ENCODE assay signal across 7 mouse cellular contexts in the genomic region with DNA sequence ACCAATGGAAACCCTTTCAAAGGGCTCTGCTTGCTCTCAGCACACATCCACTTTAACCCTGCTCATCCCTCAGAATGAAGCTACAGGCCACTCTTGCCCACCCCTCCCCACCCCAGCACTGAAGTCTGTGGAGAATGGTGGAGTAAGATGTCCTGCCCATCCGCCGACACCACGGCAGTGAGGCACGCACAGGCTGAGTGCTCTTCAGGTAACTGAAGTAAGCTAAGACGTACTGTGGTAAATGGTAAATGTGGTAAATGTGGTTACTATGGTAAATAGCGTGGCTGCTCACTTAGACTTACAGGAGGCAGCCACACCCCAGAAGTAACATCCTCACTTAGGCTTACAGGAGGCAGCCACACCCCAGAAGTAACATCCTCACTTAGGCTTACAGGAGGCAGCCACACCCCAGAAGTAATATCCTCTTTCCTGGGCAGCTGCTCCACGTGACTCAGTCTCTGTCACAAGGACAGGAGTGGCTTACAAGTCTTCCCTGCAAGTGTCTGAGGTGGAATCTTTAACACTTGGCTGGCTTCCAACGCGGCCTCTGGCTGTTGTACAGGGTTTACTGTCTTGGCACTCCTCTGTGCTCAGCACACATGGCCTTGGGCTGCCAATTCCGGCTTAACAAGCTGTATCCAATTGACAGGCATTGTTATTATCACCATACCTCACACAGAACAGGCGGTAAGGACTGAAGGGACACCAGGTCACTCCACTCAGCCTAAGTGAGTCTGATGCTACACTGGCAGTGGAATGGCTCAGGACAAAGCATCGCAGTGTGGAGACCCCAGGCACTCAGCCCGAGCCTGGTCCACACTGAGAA. TPM values are rescaled to one million over a fixed set of nuclear protein-coding genes. Genes with fewer than 3 reads are reported as not detected.
DNase-seq lines count a peak whose midpoint lies in the region; ATAC-seq lines count a peak whose summit lies in the region.

No protein-coding gene starts in this region.

- no peak overlapping the region for H3K4me3 ChIP-seq in forebrain, embryonic 14.5 days (ENCODE audit: low read depth, low read length)
- no peak overlapping the region for H3K4me3 ChIP-seq in hindbrain, embryonic 10.5 days
- no peak overlapping the region for H3K4me3 ChIP-seq in limb, embryonic 12.5 days (replicated peaks)
- no peak overlapping the region for H3K4me3 ChIP-seq in midbrain, embryonic 13.5 days (replicated peaks)

- H3K9me3 ChIP-seq in forebrain, embryonic 14.5 days (replicated peaks; ENCODE audit: control insufficient read depth, low read length), result no peaks in the 10 kb centered on the region
- no peaks in the 10 kb centered on the region for H3K9me3 ChIP-seq in hindbrain, embryonic 10.5 days
- H3K9me3 ChIP-seq in limb, embryonic 12.5 days, result no peaks in the 10 kb centered on the region
- H3K9me3 ChIP-seq in midbrain, embryonic 13.5 days, result no peaks in the 10 kb centered on the region

- 0 out of 2 replicates have a peak, but pooled peaks cover 3% of the 10 kb centered on the region for H3K36me3 ChIP-seq in forebrain, embryonic 14.5 days (ENCODE audit: control insufficient read depth, insufficient read depth, low read length)
- peaks cover 16% of the 10 kb centered on the region for H3K36me3 ChIP-seq in hindbrain, embryonic 10.5 days
- 0 out of 2 replicates have a peak, but pooled peaks cover 4% of the 10 kb centered on the region for H3K36me3 ChIP-seq in limb, embryonic 12.5 days
- peaks cover 10% of the 10 kb centered on the region; the same call in 1 of the 2 replicates for H3K36me3 ChIP-seq in midbrain, embryonic 13.5 days

- H3K27ac ChIP-seq in forebrain, embryonic 14.5 days (ENCODE audit: low read depth, low read length), result peak overlapping the region; percentile 60; the same call in 1 of the 2 replicates
- H3K27ac ChIP-seq in hindbrain, embryonic 10.5 days, result peak overlapping the region; percentile 47; the same call in 1 of the 2 replicates
- 0 out of 2 replicates have a peak overlapping the region, but pooled peaks have one; percentile 14 for H3K27ac ChIP-seq in limb, embryonic 12.5 days
- H3K27ac ChIP-seq in midbrain, embryonic 13.5 days, result peak overlapping the region; percentile 77

- DNase-seq in ES-CJ7 (ENCODE audit: low read depth, low spot score), result peak; percentile 86
- peak; percentile 87 to 93 for DNase-seq in adrenal gland, adult (ENCODE audit: inconsistent age in 2 of 2, low spot score in 1 of 2)
- DNase-seq in forebrain, embryonic 14.5 days (ENCODE audit: low spot score), result peak; percentile 77
- DNase-seq in hindbrain, embryonic 10.5 days (ENCODE audit: low spot score), result no peak
- peak; percentile 39 for DNase-seq in thymus, postnatal 4 days

- H3K4me2 ChIP-seq in forebrain, embryonic 14.5 days (ENCODE audit: low read length), result no peak overlapping the region
- no peak overlapping the region for H3K4me2 ChIP-seq in limb, embryonic 12.5 days
- no peak overlapping the region for H3K4me2 ChIP-seq in midbrain, embryonic 13.5 days (replicated peaks)

- 0 out of 2 replicates have a peak overlapping the region, but pooled peaks have one; percentile 17 for H3K9ac ChIP-seq in forebrain, embryonic 14.5 days (ENCODE audit: low read length)
- H3K9ac ChIP-seq in limb, embryonic 12.5 days (replicated peaks), result no peak overlapping the region
- H3K9ac ChIP-seq in midbrain, embryonic 13.5 days (replicated peaks), result no peak overlapping the region

- H3K27me3 ChIP-seq in forebrain, embryonic 14.5 days (replicated peaks; ENCODE audit: control insufficient read depth, insufficient read depth, low read length), result no peaks in the 10 kb centered on the region
- no peaks in the 10 kb centered on the region for H3K27me3 ChIP-seq in hindbrain, embryonic 10.5 days (ENCODE audit: insufficient read depth, poor library complexity, severe bottlenecking)
- H3K27me3 ChIP-seq in limb, embryonic 12.5 days, result no peaks in the 10 kb centered on the region
- no peaks in the 10 kb centered on the region for H3K27me3 ChIP-seq in midbrain, embryonic 13.5 days

- peaks cover 21% of the 10 kb centered on the region for H3K4me1 ChIP-seq in forebrain, embryonic 14.5 days (ENCODE audit: control insufficient read depth, insufficient read depth, low read length)
- H3K4me1 ChIP-seq in hindbrain, embryonic 10.5 days (replicated peaks), result peaks cover 41% of the 10 kb centered on the region
- H3K4me1 ChIP-seq in limb, embryonic 12.5 days (replicated peaks), result peaks cover 42% of the 10 kb centered on the region
- peaks cover 40% of the 10 kb centered on the region for H3K4me1 ChIP-seq in midbrain, embryonic 13.5 days (replicated peaks)

- WGBS in forebrain, embryonic 14.5 days, result 58% methylated on average over 13 of the region's 13 CpGs
- WGBS in hindbrain, embryonic 10.5 days, result 85% methylated on average over 13 of the region's 13 CpGs
- 66% methylated on average over 13 of the region's 13 CpGs for WGBS in limb, embryonic 12.5 days
- 65% methylated on average over 13 of the region's 13 CpGs for WGBS in midbrain, embryonic 13.5 days

- ATAC-seq in forebrain, embryonic 14.5 days, result peak; percentile 45
- ATAC-seq in limb, embryonic 12.5 days (ENCODE audit: insufficient number of reproducible peaks, insufficient read depth, low FRiP score, low TSS enrichment, low read depth), result no peak
- peak; percentile 84 for ATAC-seq in midbrain, embryonic 13.5 days

RNA-seq across cellular contexts. Expression of gene B4galt5, which starts 35.3 kb away (rescaled TPM):
- 10.9 and 12.0 TPM in 2 replicates for polyA plus RNA-seq in forebrain, embryonic 14.5 days (2014; fragmentation: Nextera tagmentation; extraction: Ambion mirVana)
- 8.4 and 10.6 TPM in 2 replicates for polyA plus RNA-seq in hindbrain, embryonic 10.5 days (2016; fragmentation: Nextera tagmentation; extraction: Ambion mirVana)
- polyA plus RNA-seq in limb, embryonic 12.5 days (2016; fragmentation: Nextera tagmentation; extraction: Ambion mirVana), result 11.4 and 14.1 TPM in 2 replicates
- 10.6 and 11.2 TPM in 2 replicates for polyA plus RNA-seq in midbrain, embryonic 13.5 days (2015; fragmentation: Nextera tagmentation; extraction: Ambion mirVana)

Comparison
In these comparisons a context has a peak if more than half of its experiments do, and no peak if none do; other contexts are left out.
1. H3K27ac ChIP-seq: peak in every context shown above with its lines; median percentile 77 in midbrain, embryonic 13.5 days; 60 in forebrain, embryonic 14.5 days; 47 in hindbrain, embryonic 10.5 days; 14 in limb, embryonic 12.5 days.